In genomic region chr15:97838395-97838794, GRCm38 (mm10) we compare ENCODE assay signal across 9 mouse cellular contexts. TPM values are rescaled to one million over a fixed set of nuclear protein-coding genes. Genes with fewer than 3 reads are reported as not detected.
A peak's percentile ranks its signal among the peaks of the same experiment; 100 is the strongest.
DNase-seq lines count a peak whose midpoint lies in the region; ATAC-seq and TF ChIP-seq lines count a peak whose summit lies in the region.
"Had no signal": no experiment of that assay in that cellular context is flagged by ENCODE, and none has a peak within 500 bp of the region (broad histone marks: within the 10 kb centered on the region; RNA-seq: fewer than 3 reads in every experiment).

No protein-coding gene starts in this region.

- 0 out of 2 replicates have a peak, but pooled peaks cover 8% of the 10 kb centered on the region for H3K4me1 ChIP-seq in hindbrain, postnatal 0 days (ENCODE audit: insufficient read depth, low read length)
- H3K4me1 ChIP-seq in hindbrain, embryonic 11.5 days (replicated peaks; ENCODE audit: control insufficient read depth, insufficient read depth, low read length), result 0 out of 2 replicates have a peak, but pooled peaks cover 2% of the 10 kb centered on the region
- H3K4me1 ChIP-seq in small intestine, adult 2 months (ENCODE audit: control insufficient read depth, insufficient read depth, insufficient read length, low read length), result peaks cover 32% of the 10 kb centered on the region

- H3K27ac ChIP-seq in hindbrain, postnatal 0 days, result 0 out of 2 replicates have a peak overlapping the region, but pooled peaks have one; percentile 62
- H3K27ac ChIP-seq in hindbrain, embryonic 11.5 days (ENCODE audit: low read depth, low read length), result no peak overlapping the region
- peak overlapping the region; percentile 46 for H3K27ac ChIP-seq in small intestine, adult 2 months (ENCODE audit: insufficient read depth, low read depth, low read length)

- peak; percentile 21 for DNase-seq in adrenal gland, postnatal 25 days
- DNase-seq in adrenal gland, adult 2 months, result no peak
- peak; percentile 54 for DNase-seq in hindbrain, postnatal 0 days (ENCODE audit: low spot score)
- no peak for DNase-seq in hindbrain, embryonic 11.5 days (ENCODE audit: low spot score)
- peak; percentile 19 for DNase-seq in thymus, postnatal 25 days
- no peak for DNase-seq in thymus, adult 18-20 months
- no peak for DNase-seq in ovary, postnatal 36 days (ENCODE audit: low spot score)
- DNase-seq: liver, postnatal 0 days had no signal

- WGBS in hindbrain, postnatal 0 days, result 55% methylated on average over 4 of the region's 4 CpGs
- WGBS in hindbrain, embryonic 11.5 days, result 74% methylated on average over 4 of the region's 4 CpGs
- 55% methylated on average over 4 of the region's 4 CpGs for WGBS in small intestine, adult 2 months

- ATAC-seq in hindbrain, postnatal 0 days, result peak; percentile 55
- ATAC-seq in hindbrain, embryonic 11.5 days (ENCODE audit: low FRiP score), result no peak
- ATAC-seq: liver, postnatal 0 days had no signal

- TF ChIP-seq POLR2A in small intestine, adult 2 months (IDR thresholded peaks at IDR 0.05; ENCODE audit: low read depth, low read length), result no peak

- no peaks in the 10 kb centered on the region for H3K27me3 ChIP-seq in hindbrain, postnatal 0 days (ENCODE audit: insufficient read depth, low read length)
- no peaks in the 10 kb centered on the region for H3K27me3 ChIP-seq in hindbrain, embryonic 11.5 days (ENCODE audit: control insufficient read depth, insufficient read depth, low read length)
- no peaks in the 10 kb centered on the region for H3K27me3 ChIP-seq in small intestine, adult 2 months (ENCODE audit: control insufficient read depth, insufficient read depth, low read length)

- no peaks in the 10 kb centered on the region for H3K36me3 ChIP-seq in hindbrain, postnatal 0 days (ENCODE audit: insufficient read depth, low read length)
- H3K36me3 ChIP-seq in hindbrain, embryonic 11.5 days (ENCODE audit: control insufficient read depth, insufficient read depth, low read length), result no peaks in the 10 kb centered on the region
- no peaks in the 10 kb centered on the region for H3K36me3 ChIP-seq in small intestine, adult 2 months (ENCODE audit: control insufficient read depth, insufficient read depth, low read length)

- no peak overlapping the region for H3K9ac ChIP-seq in hindbrain, postnatal 0 days (replicated peaks; ENCODE audit: low read length)
- H3K9ac ChIP-seq in hindbrain, embryonic 11.5 days (ENCODE audit: low read depth, low read length), result no peak overlapping the region
- H3K9ac ChIP-seq: liver, postnatal 0 days had no signal

- no peak overlapping the region for H3K4me2 ChIP-seq in hindbrain, postnatal 0 days (ENCODE audit: low read depth, low read length)
- no peak overlapping the region for H3K4me2 ChIP-seq in hindbrain, embryonic 11.5 days (replicated peaks; ENCODE audit: low read depth, low read length)

- TF ChIP-seq CTCF in hindbrain, postnatal 0 days (IDR thresholded peaks at IDR 0.05; ENCODE audit: low read depth), result no peak
- TF ChIP-seq CTCF in small intestine, adult 2 months (IDR thresholded peaks at IDR 0.05; ENCODE audit: extremely low read depth, insufficient read length, insufficient replicate concordance, low read depth, low read length), result no peak

- no peaks in the 10 kb centered on the region for H3K9me3 ChIP-seq in hindbrain, postnatal 0 days (ENCODE audit: low read length)
- no peaks in the 10 kb centered on the region for H3K9me3 ChIP-seq in hindbrain, embryonic 11.5 days (ENCODE audit: control insufficient read depth, low read length)

- no peak overlapping the region for H3K4me3 ChIP-seq in hindbrain, postnatal 0 days (ENCODE audit: low read length)
- H3K4me3 ChIP-seq in hindbrain, embryonic 11.5 days (ENCODE audit: low read depth, low read length), result no peak overlapping the region
- H3K4me3 ChIP-seq in small intestine, adult 2 months (ENCODE audit: low read depth, low read length), result no peak overlapping the region

RNA-seq across cellular contexts. Expression of gene Hdac7, which starts 5.9 kb away (rescaled TPM):
- total RNA-seq in adrenal gland, postnatal 25 days (2021), result 93.1 and 109 TPM in 2 replicates
- 10 to 100 TPM; 52.5 to 65.1 TPM for total RNA-seq in adrenal gland, adult 2 months (2021)
- 256 and 263 TPM in 2 replicates for polyA plus RNA-seq in adrenal gland, adult 2 months (2012; rRNA removed)
- 23.6 and 28.6 TPM in 2 replicates for total RNA-seq in hindbrain, postnatal 0 days (2014; rRNA removed)
- 21.7 and 23.7 TPM in 2 replicates for polyA plus RNA-seq in hindbrain, postnatal 0 days (2015; fragmentation: Nextera tagmentation; extraction: Ambion mirVana)
- polyA plus RNA-seq in hindbrain, embryonic 11.5 days (2014; fragmentation: Nextera tagmentation; extraction: Ambion mirVana), result 17.9 and 19.4 TPM in 2 replicates
- polyA plus RNA-seq in small intestine, adult 2 months (2012; rRNA removed), result 21.3 and 29.9 TPM in 2 replicates

Comparison
In these comparisons a context has a peak if more than half of its experiments do, and no peak if none do; other contexts are left out.
1. DNase-seq: peak in adrenal gland, postnatal 25 days (single experiment), hindbrain, postnatal 0 days (single experiment) and thymus, postnatal 25 days (single experiment); none in adrenal gland, adult 2 months (single experiment), hindbrain, embryonic 11.5 days (single experiment), thymus, adult 18-20 months (0 of 2) and ovary, postnatal 36 days (single experiment).